Mouse (Mus musculus) hindlimb bud, embryonic 11.5 days (tissue): ENCODE results near the gene 1810062G17Rik.

Experiments used
- DNase-seq: peaks from one replicate; pipeline ENCODE4 v3.0.0-alpha.2; 2012; ENCODE audit warnings: low read depth, low spot score; ENCODE audit errors: extremely low spot score

The 1810062G17Rik gene

GRCm38 (mm10) chr3:36505306-36505705 lies 29.6 kb downstream of the 1810062G17Rik start:
- no peak for DNase-seq

GRCm38 (mm10) chr3:36505809-36506735 lies 30.3 kb downstream of the 1810062G17Rik start:
- DNase-seq: no peak

- no peak for DNase-seq
Observed at GRCm38 (mm10) chr3:36511491-36511890, 35.8 kb downstream of the 1810062G17Rik start.

GRCm38 (mm10) chr3:36516196-36516595 lies 40.5 kb downstream of the 1810062G17Rik start:
- no peak for DNase-seq

- no peak for DNase-seq
Observed at GRCm38 (mm10) chr3:36521073-36522060, 45.6 kb downstream of the 1810062G17Rik start, which contains the start of gene Gm11549. Gm11549 (minus strand) TSS chr3:36521813.

- DNase-seq: no peak
Observed at GRCm38 (mm10) chr3:36522137-36522536, 46.4 kb downstream of the 1810062G17Rik start.

GRCm38 (mm10) chr3:36524466-36524865 lies 48.7 kb downstream of the 1810062G17Rik start:
- no peak for DNase-seq

- DNase-seq: no peak
Observed at GRCm38 (mm10) chr3:36530345-36530744, 54.6 kb downstream of the 1810062G17Rik start.

GRCm38 (mm10) chr3:36530781-36531180 lies 55.0 kb downstream of the 1810062G17Rik start:
- DNase-seq: no peak

GRCm38 (mm10) chr3:36531242-36531641 lies 55.5 kb downstream of the 1810062G17Rik start:
- no peak for DNase-seq
